Mouse (Mus musculus): ENCODE measurements around the gene Top2a. TPM values are rescaled to one million over a fixed set of nuclear protein-coding genes. Genes with fewer than 3 reads are reported as not detected.
A peak's percentile ranks its signal among the peaks of the same experiment; 100 is the strongest.

Gene Top2a
- polyA plus RNA-seq, 1 experiment from 2014 or later, result 199 TPM

DNA sequence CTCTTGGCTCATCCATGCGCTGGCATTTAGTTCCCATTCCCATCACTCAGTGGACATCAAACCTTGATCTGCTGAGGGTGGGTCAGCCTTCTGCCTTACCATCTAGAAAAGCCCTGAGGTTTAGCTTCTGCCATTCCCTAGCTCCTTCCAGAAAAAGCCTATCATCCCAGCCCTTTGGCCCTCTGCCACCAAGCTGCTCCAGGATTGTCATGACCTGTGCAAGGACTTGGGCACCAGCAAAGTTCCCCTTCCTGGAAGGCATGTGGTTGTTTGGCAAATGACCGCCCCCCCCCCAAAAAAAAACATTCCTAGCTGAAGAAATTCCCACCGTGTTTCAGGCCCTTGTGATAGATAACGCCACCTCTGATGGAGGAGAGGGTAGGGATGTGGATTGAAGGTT lies 31.2 kb upstream of the Top2a start:
- Histone ChIP-seq H3K27ac (no peak overlapping the region), H3K27me3 (0 out of 2 replicates have a peak, but pooled peaks cover 2% of the 10 kb centered on the region), H3K36me3 (peaks cover 20% of the 10 kb centered on the region), H3K9me3 (replicated peaks) (0 out of 2 replicates have a peak, but pooled peaks cover 2% of the 10 kb centered on the region), H3K9ac (no peak overlapping the region), H3K4me3 (no peak overlapping the region), H3K4me2 (replicated peaks) (no peak overlapping the region), H3K4me1 (peaks cover 14% of the 10 kb centered on the region)
- no peak for ATAC-seq (ENCODE audit: low FRiP score)
- 61% methylated on average over 4 of the region's 4 CpGs for WGBS

DNA sequence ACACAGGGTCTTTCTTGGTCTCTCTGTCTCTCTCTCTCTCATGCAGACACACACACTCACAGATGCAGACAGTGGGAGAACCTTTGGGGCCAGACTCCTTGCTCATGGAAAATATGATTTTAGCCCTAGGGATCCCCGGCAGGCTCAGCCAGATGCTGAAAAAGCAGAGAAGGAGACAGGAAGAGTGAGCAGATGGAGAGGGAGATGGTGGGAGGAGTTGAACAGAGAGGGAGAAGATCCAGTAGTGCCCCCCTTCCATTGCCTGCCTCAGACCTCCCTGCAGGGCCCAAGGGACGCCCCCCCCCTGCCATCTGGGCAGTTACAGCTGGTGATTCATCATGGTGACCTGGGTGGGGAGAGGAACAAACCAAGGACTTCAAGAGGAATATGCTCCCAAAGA lies 23.7 kb upstream of the Top2a start:
- 75% methylated on average over 2 of the region's 2 CpGs for WGBS
- no peak overlapping the region for H3K4me3 ChIP-seq
- H3K27me3 ChIP-seq, result no peaks in the 10 kb centered on the region
- H3K4me1 ChIP-seq, result peaks cover 43% of the 10 kb centered on the region
- H3K27ac ChIP-seq, result peak overlapping the region; percentile 60
- H3K4me2 ChIP-seq (replicated peaks), result peak overlapping the region; percentile 15; the same call in 1 of the 2 replicates
- peaks cover 40% of the 10 kb centered on the region for H3K36me3 ChIP-seq
- H3K9me3 ChIP-seq (replicated peaks), result no peaks in the 10 kb centered on the region
- H3K9ac ChIP-seq, result 0 out of 2 replicates have a peak overlapping the region, but pooled peaks have one; percentile 1
- ATAC-seq (ENCODE audit: low FRiP score), result no peak

DNA sequence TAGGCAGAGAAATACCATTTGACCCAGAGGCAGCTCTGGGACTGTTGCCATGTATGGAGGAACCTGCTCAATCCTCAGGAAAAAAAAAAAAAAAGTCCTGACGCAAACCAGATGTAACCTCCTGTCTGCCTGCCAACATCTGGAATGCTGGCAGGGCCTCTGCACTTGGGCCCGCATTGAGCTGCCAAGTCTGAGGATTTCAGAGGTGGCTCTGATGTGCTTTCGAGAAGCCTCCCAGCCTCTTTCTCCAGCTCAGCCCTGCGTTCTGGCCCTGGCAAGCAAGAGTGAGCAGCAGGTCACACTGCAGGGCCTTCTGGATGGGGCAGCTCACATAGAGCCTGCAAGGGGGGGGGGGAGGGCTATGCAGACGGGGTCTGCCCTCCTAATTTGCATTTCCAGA lies 23.1 kb upstream of the Top2a start:
- no peaks in the 10 kb centered on the region for H3K27me3 ChIP-seq
- H3K4me3 ChIP-seq, result no peak overlapping the region
- H3K4me2 ChIP-seq (replicated peaks), result 0 out of 2 replicates have a peak overlapping the region, but pooled peaks have one; percentile 15
- ATAC-seq (ENCODE audit: low FRiP score), result no peak
- H3K9ac ChIP-seq, result 0 out of 2 replicates have a peak overlapping the region, but pooled peaks have one; percentile 1
- H3K4me1 ChIP-seq, result peaks cover 49% of the 10 kb centered on the region
- peaks cover 37% of the 10 kb centered on the region for H3K36me3 ChIP-seq
- 46% methylated on average over 5 of the region's 5 CpGs for WGBS
- H3K27ac ChIP-seq, result peak overlapping the region; percentile 60
- no peaks in the 10 kb centered on the region for H3K9me3 ChIP-seq (replicated peaks)

DNA sequence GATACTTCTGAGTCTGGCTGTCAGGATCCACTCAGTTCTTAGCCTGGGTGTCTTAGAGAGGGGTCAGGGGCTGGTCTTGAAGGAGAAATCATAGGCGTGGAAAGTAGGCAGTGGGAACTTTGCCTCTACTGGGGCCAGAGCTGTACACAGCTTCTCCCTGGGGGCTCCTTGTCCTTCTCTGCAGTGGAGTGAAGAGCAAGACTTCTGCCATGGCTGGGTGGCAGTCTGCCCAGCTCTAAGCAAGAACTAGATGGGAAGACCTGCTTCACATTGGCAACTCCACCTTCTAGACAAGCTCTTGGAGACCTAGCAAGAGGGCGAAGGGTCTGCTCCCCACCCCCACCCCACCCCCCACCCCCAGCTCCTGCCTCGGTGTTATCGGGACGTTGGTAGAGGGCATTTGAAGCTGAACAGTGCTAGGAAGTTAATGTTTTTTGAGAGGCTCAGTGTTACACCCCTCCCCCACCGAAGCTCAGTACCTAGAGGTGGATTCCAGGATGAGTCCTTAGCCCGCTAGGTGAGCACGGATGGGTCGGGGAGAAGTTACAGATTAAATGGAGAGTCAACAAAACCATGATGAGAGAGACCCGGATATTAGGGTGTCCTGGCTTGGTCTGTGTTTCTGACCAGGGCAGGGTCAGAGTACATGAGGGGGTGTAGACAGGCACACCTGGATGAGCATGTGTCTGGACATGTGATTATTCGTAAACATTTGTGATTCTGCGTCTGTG lies 21.3 kb upstream of the Top2a start:
- 84% methylated on average over 12 of the region's 12 CpGs for WGBS
- no peak overlapping the region for H3K4me3 ChIP-seq
- no peak overlapping the region for H3K27ac ChIP-seq
- H3K9me3 ChIP-seq (replicated peaks), result no peaks in the 10 kb centered on the region
- H3K4me1 ChIP-seq, result peaks cover 64% of the 10 kb centered on the region
- 0 out of 2 replicates have a peak overlapping the region, but pooled peaks have one; percentile 8 for H3K4me2 ChIP-seq (replicated peaks)
- peaks cover 23% of the 10 kb centered on the region for H3K36me3 ChIP-seq
- no peak for ATAC-seq (ENCODE audit: low FRiP score)
- H3K9ac ChIP-seq, result no peak overlapping the region
- H3K27me3 ChIP-seq, result no peaks in the 10 kb centered on the region

DNA sequence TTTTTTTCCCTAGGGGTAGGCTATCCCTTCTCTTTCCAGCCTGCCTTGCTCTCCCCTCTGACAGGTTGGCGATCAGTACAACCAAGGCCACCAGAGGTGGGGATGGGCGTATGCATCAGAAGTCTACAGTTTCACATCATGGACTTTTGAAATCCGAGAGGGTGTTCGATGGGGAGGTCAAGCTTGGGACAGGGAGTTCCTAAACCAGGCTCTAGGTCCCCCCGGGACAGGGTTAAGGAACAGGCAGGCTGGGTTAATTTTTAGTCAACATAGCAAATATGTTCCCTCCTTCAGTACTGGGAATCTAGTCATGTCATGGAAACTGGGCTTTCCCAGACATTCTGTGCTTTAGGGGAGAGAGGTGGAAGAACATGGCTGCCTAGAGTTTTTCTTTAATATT lies 20.3 kb upstream of the Top2a start:
- H3K27me3 ChIP-seq, result no peaks in the 10 kb centered on the region
- H3K36me3 ChIP-seq, result peaks cover 15% of the 10 kb centered on the region
- H3K9ac ChIP-seq, result no peak overlapping the region
- H3K4me1 ChIP-seq, result peaks cover 64% of the 10 kb centered on the region
- H3K27ac ChIP-seq, result no peak overlapping the region
- H3K4me2 ChIP-seq (replicated peaks), result peak overlapping the region; percentile 19
- WGBS, result 76% methylated on average over 5 of the region's 5 CpGs
- H3K4me3 ChIP-seq, result no peak overlapping the region; the same call in 1 of the 2 replicates
- H3K9me3 ChIP-seq (replicated peaks), result no peaks in the 10 kb centered on the region
- no peak for ATAC-seq (ENCODE audit: low FRiP score)

DNA sequence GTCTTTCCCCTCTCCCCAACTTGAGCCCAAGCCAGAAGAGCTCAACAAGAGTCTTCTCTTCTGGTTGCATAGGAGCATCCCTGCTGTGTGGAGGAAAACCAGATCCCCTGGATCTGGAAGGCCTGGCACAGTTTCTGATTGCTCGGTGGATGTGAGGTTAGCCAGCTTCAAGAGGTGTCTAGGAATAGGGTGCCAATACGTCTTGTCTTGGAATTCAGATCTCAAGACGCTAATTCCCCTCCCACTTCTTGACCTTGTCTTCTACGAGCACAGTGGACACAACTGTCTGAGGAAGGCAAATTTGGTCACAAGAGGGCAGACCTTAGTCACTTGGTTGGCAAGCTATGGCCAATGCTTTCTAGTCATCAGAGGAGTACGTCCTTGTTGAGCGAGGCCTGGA lies 19.6 kb upstream of the Top2a start:
- Histone ChIP-seq H3K4me3 (no peak overlapping the region), H3K36me3 (peaks cover 8% of the 10 kb centered on the region), H3K4me1 (peaks cover 64% of the 10 kb centered on the region), H3K9ac (no peak overlapping the region), H3K27me3 (no peaks in the 10 kb centered on the region), H3K27ac (no peak overlapping the region), H3K4me2 (replicated peaks) (peak overlapping the region; percentile 26), H3K9me3 (replicated peaks) (no peaks in the 10 kb centered on the region)
- ATAC-seq (ENCODE audit: low FRiP score), result no peak
- WGBS, result 83% methylated on average over 6 of the region's 6 CpGs

DNA sequence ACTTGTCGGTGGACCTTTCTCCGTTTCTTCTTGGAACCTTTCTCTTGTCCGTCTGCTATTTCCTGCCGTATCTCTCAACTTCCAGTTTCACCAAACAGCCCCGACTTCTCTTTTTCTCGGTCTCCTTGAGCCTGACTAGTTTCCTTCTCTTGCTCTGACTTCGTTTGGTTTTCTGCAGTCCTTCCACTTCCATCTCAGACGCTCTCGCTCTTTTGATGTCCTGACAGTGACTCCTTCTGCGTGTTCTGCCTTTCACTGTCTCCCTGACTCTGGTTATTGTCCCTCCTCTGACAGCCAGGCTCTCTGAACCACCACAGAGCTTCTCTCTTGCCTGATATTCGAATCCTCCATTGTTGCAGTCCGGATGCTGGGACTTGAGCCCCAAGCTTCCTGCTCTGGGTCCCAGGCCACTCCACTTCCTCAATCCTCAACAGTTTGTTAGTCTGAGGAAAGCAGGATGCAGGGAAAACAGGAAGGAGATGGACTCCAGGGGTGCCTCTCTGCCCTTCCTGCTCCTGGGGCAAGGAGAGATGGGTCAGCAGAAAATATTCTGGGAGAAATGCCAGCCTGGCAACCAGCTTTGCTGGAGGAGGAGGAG lies 18.9 kb upstream of the Top2a start:
- Histone ChIP-seq H3K4me1 (peaks cover 62% of the 10 kb centered on the region), H3K27ac (peak overlapping the region; percentile 91), H3K4me2 (replicated peaks) (peak overlapping the region; percentile 95), H3K36me3 (peaks cover 1% of the 10 kb centered on the region; the same call in 1 of the 2 replicates), H3K9ac (peak overlapping the region; percentile 88), H3K27me3 (no peaks in the 10 kb centered on the region), H3K4me3 (peak overlapping the region; percentile 65), H3K9me3 (replicated peaks) (no peaks in the 10 kb centered on the region)
- no peak for ATAC-seq (ENCODE audit: low FRiP score)
- WGBS, result 49% methylated on average over 12 of the region's 12 CpGs

DNA sequence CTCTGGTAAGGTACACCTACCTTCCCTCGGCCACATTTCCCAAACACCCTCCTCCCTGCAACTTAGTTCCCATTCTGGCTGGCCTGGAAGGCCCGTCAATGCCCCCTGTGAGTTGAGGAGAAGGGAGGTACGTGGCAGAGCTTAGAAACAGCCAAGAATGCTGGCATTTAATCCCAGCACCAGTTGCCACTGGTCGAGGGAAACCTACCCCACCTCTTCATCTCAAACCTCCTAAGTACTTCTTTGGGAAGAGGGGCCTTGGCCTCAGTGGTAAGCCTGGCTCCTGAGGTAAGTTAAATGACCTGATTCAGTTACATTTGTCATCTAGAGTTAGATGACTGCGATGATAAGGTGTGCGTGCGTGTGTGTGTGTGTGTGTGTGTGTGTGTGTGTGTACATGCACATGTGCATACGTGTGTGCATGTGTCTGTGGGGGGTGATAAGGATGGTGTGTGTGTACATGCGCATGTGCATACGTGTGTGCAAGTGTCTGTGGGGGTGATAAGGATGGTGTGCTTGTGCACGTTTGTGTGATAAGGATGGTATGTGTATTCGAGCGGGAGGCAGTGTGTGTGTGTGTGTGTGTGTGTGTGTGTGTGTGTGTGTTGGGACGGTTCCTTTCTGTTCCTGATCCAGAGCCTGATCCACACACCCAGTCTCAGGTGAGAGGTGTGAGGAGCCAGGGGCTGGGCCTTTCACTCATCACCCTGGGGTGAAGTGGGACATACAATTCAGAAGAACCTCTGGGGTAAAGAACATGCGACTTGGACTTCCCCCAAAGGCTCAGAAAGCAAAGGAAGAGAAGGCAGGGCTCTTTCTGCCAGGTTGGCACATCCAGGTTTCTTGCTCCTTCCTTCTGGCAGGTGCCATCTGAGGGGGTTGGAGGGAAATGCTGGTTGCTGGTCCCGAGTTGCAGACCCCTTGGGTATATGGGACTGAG lies 18.1 kb upstream of the Top2a start:
- Histone ChIP-seq H3K4me1 (peaks cover 53% of the 10 kb centered on the region), H3K4me2 (replicated peaks) (peak overlapping the region; percentile 95), H3K36me3 (no peaks in the 10 kb centered on the region), H3K27ac (peak overlapping the region; percentile 91), H3K4me3 (peak overlapping the region; percentile 65), H3K9me3 (replicated peaks) (no peaks in the 10 kb centered on the region), H3K27me3 (no peaks in the 10 kb centered on the region), H3K9ac (peak overlapping the region; percentile 88)
- 52% methylated on average over 16 of the region's 16 CpGs for WGBS
- no peak for ATAC-seq (ENCODE audit: low FRiP score)

DNA sequence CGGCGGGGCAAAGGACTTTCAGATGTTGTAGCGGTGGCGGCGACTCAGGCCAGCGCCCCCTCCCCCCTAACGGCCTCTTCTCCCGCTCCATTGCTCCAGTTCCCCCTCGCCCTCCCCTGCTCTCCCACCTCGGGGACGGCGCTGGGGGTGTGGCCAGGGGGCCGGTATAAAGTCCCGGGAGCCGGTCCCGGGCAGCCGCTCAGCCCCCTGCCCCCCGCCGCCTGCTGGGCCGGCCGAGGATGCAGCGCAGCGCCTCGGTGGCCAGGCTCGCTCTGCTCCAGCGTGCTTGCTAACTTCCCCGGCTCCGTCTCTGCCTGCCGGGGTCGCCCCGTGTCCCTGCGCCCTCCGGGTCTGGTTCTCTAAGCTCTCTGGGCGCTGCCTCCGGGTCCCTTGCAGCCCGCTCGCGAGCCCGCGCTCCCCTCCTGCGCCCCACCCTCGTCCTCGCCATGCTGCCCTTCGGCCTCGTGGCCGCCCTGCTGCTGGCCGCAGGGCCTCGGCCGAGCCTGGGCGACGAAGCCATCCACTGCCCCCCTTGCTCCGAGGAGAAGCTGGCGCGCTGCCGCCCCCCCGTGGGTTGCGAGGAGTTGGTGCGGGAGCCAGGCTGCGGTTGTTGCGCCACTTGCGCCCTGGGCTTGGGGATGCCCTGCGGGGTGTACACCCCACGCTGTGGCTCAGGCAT lies 17.2 kb upstream of the Top2a start, which contains the start of gene Igfbp4:
Gene Igfbp4 (plus strand): TSS at position 194 of the 679 bp plus-strand sequence.
- under 1% methylated on average over 60 of the region's 63 CpGs for WGBS
- H3K4me1 ChIP-seq, result peaks cover 45% of the 10 kb centered on the region
- peak within 1 kb of the TSS; percentile 65 for H3K4me3 ChIP-seq
- H3K36me3 ChIP-seq, result no peaks in the 10 kb centered on the region
- no peaks in the 10 kb centered on the region for H3K27me3 ChIP-seq
- peak; percentile 77 for ATAC-seq (ENCODE audit: low FRiP score)
- peak within 1 kb of the TSS; percentile 91 for H3K27ac ChIP-seq
- no peaks in the 10 kb centered on the region for H3K9me3 ChIP-seq (replicated peaks)
- peak within 1 kb of the TSS; percentile 88 for H3K9ac ChIP-seq
- H3K4me2 ChIP-seq (replicated peaks), result peak within 1 kb of the TSS; percentile 95

DNA sequence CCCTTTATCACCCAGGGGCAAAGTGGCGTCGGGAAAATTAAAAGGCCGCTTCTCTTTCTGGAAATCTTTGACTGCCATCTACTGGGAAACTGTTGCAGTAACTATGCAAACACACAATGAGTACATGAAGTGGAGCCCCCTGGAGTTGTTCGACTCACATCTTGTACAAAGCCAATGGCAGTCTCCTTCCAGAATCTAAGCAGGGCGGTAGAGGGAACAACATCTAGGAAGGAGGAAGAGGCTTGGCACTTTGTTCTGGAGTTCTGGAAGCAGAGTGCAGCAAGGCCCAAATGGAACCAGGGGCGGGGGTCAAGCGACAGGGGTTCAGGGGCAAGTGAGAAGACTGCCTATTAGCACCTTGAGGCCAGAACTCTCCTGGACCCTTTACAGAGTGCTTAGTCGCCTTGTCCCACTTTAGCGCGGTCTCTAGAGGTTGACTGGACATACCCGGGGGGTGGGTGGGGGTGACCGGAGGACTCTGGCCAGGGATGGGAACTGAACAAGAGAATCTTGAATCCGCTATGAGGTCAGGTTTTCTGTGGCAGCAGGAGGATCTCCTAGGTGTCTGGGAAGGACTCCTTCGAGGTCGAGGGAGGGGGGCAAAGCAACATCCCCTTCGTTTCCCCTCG lies 16.5 kb upstream of the Top2a start:
- peak overlapping the region; percentile 91 for H3K27ac ChIP-seq
- H3K4me2 ChIP-seq (replicated peaks), result peak overlapping the region; percentile 95
- peak overlapping the region; percentile 65 for H3K4me3 ChIP-seq
- peak; percentile 41 for ATAC-seq (ENCODE audit: low FRiP score)
- no peaks in the 10 kb centered on the region for H3K27me3 ChIP-seq
- under 1% methylated on average over 17 of the region's 17 CpGs for WGBS
- H3K4me1 ChIP-seq, result peaks cover 39% of the 10 kb centered on the region
- peak overlapping the region; percentile 88 for H3K9ac ChIP-seq
- H3K36me3 ChIP-seq, result no peaks in the 10 kb centered on the region
- H3K9me3 ChIP-seq (replicated peaks), result no peaks in the 10 kb centered on the region

DNA sequence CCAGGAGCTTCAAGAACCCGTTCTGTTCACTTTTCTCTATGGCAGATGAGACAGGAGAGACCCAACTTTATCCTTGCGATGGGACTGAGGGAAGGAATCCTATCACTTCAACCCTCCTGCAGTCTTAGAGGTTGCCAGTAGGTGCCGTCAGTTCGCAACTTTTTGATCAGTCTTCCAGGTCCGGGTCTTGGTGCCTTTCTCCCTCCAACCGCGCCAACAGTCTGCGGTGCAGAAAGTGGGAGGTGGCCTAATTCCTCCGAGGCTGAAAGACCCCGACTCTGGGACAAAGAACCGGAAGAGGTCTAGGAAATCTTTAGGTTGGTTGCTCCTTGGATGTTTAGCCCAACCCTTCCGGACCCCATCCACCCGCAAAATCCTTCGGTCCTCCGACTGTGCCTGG lies 15.8 kb upstream of the Top2a start:
- peak; percentile 80 for ATAC-seq (ENCODE audit: low FRiP score)
- H3K4me3 ChIP-seq, result peak overlapping the region; percentile 65
- no peaks in the 10 kb centered on the region for H3K27me3 ChIP-seq
- 1% methylated on average over 15 of the region's 15 CpGs for WGBS
- peak overlapping the region; percentile 88 for H3K9ac ChIP-seq
- H3K9me3 ChIP-seq (replicated peaks), result no peaks in the 10 kb centered on the region
- H3K4me2 ChIP-seq (replicated peaks), result peak overlapping the region; percentile 95
- no peaks in the 10 kb centered on the region for H3K36me3 ChIP-seq
- peaks cover 32% of the 10 kb centered on the region for H3K4me1 ChIP-seq
- peak overlapping the region; percentile 91 for H3K27ac ChIP-seq

All from hindbrain, embryonic 12.5 days (tissue).